ENCODE assay signal across 9 mouse cellular contexts in the genomic region with DNA sequence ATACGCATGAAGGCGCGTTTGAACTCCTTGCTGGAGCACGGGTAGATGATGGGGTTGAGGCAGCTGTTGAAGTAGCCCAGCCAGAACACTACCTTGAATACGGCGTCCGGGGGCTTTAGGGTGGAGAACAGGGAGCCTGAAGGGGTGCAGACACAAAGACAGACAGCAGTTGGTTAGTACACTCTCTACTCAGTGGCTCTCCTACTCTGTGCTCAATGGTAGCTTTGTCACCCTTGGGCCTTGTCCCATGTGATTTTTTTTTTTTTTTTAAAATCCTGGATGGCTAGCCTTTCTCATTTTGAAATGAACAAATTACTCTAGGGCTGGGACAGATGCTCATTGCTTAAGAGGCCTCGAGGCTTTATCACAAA. TPM values are rescaled to one million over a fixed set of nuclear protein-coding genes. Genes with fewer than 3 reads are reported as not detected.
DNase-seq lines count a peak whose midpoint lies in the region; ATAC-seq lines count a peak whose summit lies in the region.
"Had no signal": no experiment of that assay in that cellular context is flagged by ENCODE, and none has a peak within 500 bp of the region (broad histone marks: within the 10 kb centered on the region; RNA-seq: fewer than 3 reads in every experiment).

No protein-coding gene starts in this region.

- peak overlapping the region; percentile 86 for H3K4me2 ChIP-seq in heart, embryonic 14.5 days (ENCODE audit: low read length)
- H3K4me2 ChIP-seq in embryonic facial prominence, embryonic 11.5 days (ENCODE audit: low read depth, low read length): peak overlapping the region; percentile 83
- H3K4me2 ChIP-seq in hindbrain, embryonic 16.5 days (ENCODE audit: low read length): peak overlapping the region; percentile 63
- peak overlapping the region; percentile 67 for H3K4me2 ChIP-seq in midbrain, embryonic 14.5 days (ENCODE audit: low read length)

- WGBS in heart, embryonic 14.5 days: 18% methylated on average over 8 of the region's 8 CpGs
- 18% methylated on average over 8 of the region's 8 CpGs for WGBS in embryonic facial prominence, embryonic 11.5 days
- 32% methylated on average over 8 of the region's 8 CpGs for WGBS in hindbrain, embryonic 16.5 days
- 16% methylated on average over 8 of the region's 8 CpGs for WGBS in midbrain, embryonic 14.5 days

- ATAC-seq in heart, embryonic 14.5 days (ENCODE audit: insufficient number of reproducible peaks, insufficient read depth, low FRiP score, low read depth): no peak
- no peak for ATAC-seq in embryonic facial prominence, embryonic 11.5 days (replicated peaks; ENCODE audit: insufficient number of reproducible peaks, low FRiP score, low TSS enrichment, low read depth)
- 0 out of 2 replicates have a peak, but pooled peaks have one; percentile 17 for ATAC-seq in hindbrain, embryonic 16.5 days
- ATAC-seq in midbrain, embryonic 14.5 days (ENCODE audit: low FRiP score, low TSS enrichment): no peak

- intact Hi-C loops in heart, postnatal 10 days (cut with DNase I): no loop called here

- peaks cover 17% of the 10 kb centered on the region for H3K27me3 ChIP-seq in heart, embryonic 14.5 days (ENCODE audit: control insufficient read depth, insufficient read depth, low read length)
- H3K27me3 ChIP-seq in embryonic facial prominence, embryonic 11.5 days (ENCODE audit: control insufficient read depth, insufficient read depth, low read length): peaks cover 8% of the 10 kb centered on the region
- peaks cover 3% of the 10 kb centered on the region for H3K27me3 ChIP-seq in hindbrain, embryonic 16.5 days (replicated peaks; ENCODE audit: control insufficient read depth, insufficient read depth, low read length)
- peaks cover 13% of the 10 kb centered on the region; the same call in 1 of the 2 replicates for H3K27me3 ChIP-seq in midbrain, embryonic 14.5 days (ENCODE audit: control insufficient read depth, insufficient read depth, low read length)

- no peak for DNase-seq in heart, postnatal 10 days
- no peak for DNase-seq in embryonic facial prominence, embryonic 11.5 days (ENCODE audit: low spot score)
- no peak for DNase-seq in midbrain, embryonic 14.5 days
- no peak for DNase-seq in thymus, postnatal 0 days (ENCODE audit: low spot score)
- DNase-seq in cerebellum, postnatal 36 days: no peak
- DNase-seq in cerebellum, postnatal 25 days: no peak
- DNase-seq: right cerebral cortex, postnatal 25 days had no signal

- peaks cover 2 to 5% of the 10 kb centered on the region in 2 experiments; a peak in 3 of 4 replicates for H3K4me1 ChIP-seq in heart, embryonic 14.5 days (ENCODE audit: control insufficient read depth in 2 of 2, insufficient read depth in 2 of 2, low read length in 2 of 2)
- no peaks in the 10 kb centered on the region for H3K4me1 ChIP-seq in embryonic facial prominence, embryonic 11.5 days (ENCODE audit: control insufficient read depth, insufficient read depth, low read length)
- peaks cover 6% of the 10 kb centered on the region; the same call in 1 of the 2 replicates for H3K4me1 ChIP-seq in hindbrain, embryonic 16.5 days (ENCODE audit: control insufficient read depth, insufficient read depth, low read depth, low read length)
- H3K4me1 ChIP-seq in midbrain, embryonic 14.5 days (ENCODE audit: control insufficient read depth, insufficient read depth, low read length): no peaks in the 10 kb centered on the region

- H3K36me3 ChIP-seq in heart, embryonic 14.5 days (ENCODE audit: control insufficient read depth, insufficient read depth, low read length): no peaks in the 10 kb centered on the region
- no peaks in the 10 kb centered on the region for H3K36me3 ChIP-seq in embryonic facial prominence, embryonic 11.5 days (replicated peaks; ENCODE audit: control insufficient read depth, insufficient read depth, low read depth, low read length)
- no peaks in the 10 kb centered on the region for H3K36me3 ChIP-seq in hindbrain, embryonic 16.5 days (ENCODE audit: control insufficient read depth, insufficient read depth, low read length)
- no peaks in the 10 kb centered on the region for H3K36me3 ChIP-seq in midbrain, embryonic 14.5 days (ENCODE audit: control insufficient read depth, insufficient read depth, low read length)

- peak overlapping the region; percentile 68 for H3K9ac ChIP-seq in heart, embryonic 14.5 days (ENCODE audit: low read length)
- peak overlapping the region; percentile 43 for H3K9ac ChIP-seq in embryonic facial prominence, embryonic 11.5 days (replicated peaks; ENCODE audit: low read length)
- peak overlapping the region; percentile 50 for H3K9ac ChIP-seq in hindbrain, embryonic 16.5 days (ENCODE audit: low read depth, low read length)
- H3K9ac ChIP-seq in midbrain, embryonic 14.5 days (replicated peaks; ENCODE audit: low read length): peak overlapping the region; percentile 45; the same call in 1 of the 2 replicates

- no peak overlapping the region for H3K27ac ChIP-seq in heart, embryonic 14.5 days (replicated peaks in 1 of 2; ENCODE audit: control insufficient read depth in 1 of 2, insufficient read depth in 1 of 2, low read depth in 2 of 2, low read length in 2 of 2)
- no peak overlapping the region for H3K27ac ChIP-seq in embryonic facial prominence, embryonic 11.5 days (replicated peaks; ENCODE audit: low read depth, low read length)
- no peak overlapping the region for H3K27ac ChIP-seq in hindbrain, embryonic 16.5 days (ENCODE audit: low read depth, low read length)
- no peak overlapping the region for H3K27ac ChIP-seq in midbrain, embryonic 14.5 days (replicated peaks; ENCODE audit: low read depth, low read length)

- H3K9me3 ChIP-seq in heart, embryonic 14.5 days (ENCODE audit: control insufficient read depth, low read length): no peaks in the 10 kb centered on the region
- H3K9me3 ChIP-seq in embryonic facial prominence, embryonic 11.5 days (replicated peaks; ENCODE audit: control insufficient read depth, low read length): no peaks in the 10 kb centered on the region
- H3K9me3 ChIP-seq in hindbrain, embryonic 16.5 days (ENCODE audit: control insufficient read depth, low read length): no peaks in the 10 kb centered on the region
- H3K9me3 ChIP-seq in midbrain, embryonic 14.5 days (ENCODE audit: control insufficient read depth, low read length): no peaks in the 10 kb centered on the region

- peak overlapping the region; percentile 51 to 54 for H3K4me3 ChIP-seq in heart, embryonic 14.5 days (ENCODE audit: control insufficient read depth in 1 of 2, insufficient read depth in 1 of 2, low read depth in 1 of 2, low read length in 2 of 2)
- H3K4me3 ChIP-seq in embryonic facial prominence, embryonic 11.5 days (ENCODE audit: low read depth, low read length): peak overlapping the region; percentile 35
- peak overlapping the region; percentile 43 for H3K4me3 ChIP-seq in hindbrain, embryonic 16.5 days (ENCODE audit: low read length)
- peak overlapping the region; percentile 36 for H3K4me3 ChIP-seq in midbrain, embryonic 14.5 days (replicated peaks; ENCODE audit: low read depth, low read length)

RNA-seq across cellular contexts. Expression of gene Ttc1, which starts 28.5 kb away (rescaled TPM):
- 57.8 and 62.3 TPM in 2 replicates for polyA plus RNA-seq in heart, embryonic 14.5 days (2014; fragmentation: Nextera tagmentation; extraction: Ambion mirVana)
- total RNA-seq in heart, postnatal 10 days (2021): 10 to 100 TPM; 47.4 to 50.0 TPM
- 82.9 and 83.4 TPM in 2 replicates for polyA plus RNA-seq in embryonic facial prominence, embryonic 11.5 days (2014; fragmentation: Nextera tagmentation; extraction: Ambion mirVana)
- polyA plus RNA-seq in hindbrain, embryonic 16.5 days (2015; fragmentation: Nextera tagmentation; extraction: Ambion mirVana): 69.4 and 70.1 TPM in 2 replicates
- polyA plus RNA-seq in midbrain, embryonic 14.5 days (2014; fragmentation: Nextera tagmentation; extraction: Ambion mirVana): 74.0 and 79.3 TPM in 2 replicates
- polyA plus RNA-seq in thymus, postnatal 0 days (2015; fragmentation: Nextera tagmentation; extraction: Ambion mirVana): 83.2 and 87.5 TPM in 2 replicates
